Mouse (Mus musculus): ENCODE data around the gene Txndc9.

DNA sequence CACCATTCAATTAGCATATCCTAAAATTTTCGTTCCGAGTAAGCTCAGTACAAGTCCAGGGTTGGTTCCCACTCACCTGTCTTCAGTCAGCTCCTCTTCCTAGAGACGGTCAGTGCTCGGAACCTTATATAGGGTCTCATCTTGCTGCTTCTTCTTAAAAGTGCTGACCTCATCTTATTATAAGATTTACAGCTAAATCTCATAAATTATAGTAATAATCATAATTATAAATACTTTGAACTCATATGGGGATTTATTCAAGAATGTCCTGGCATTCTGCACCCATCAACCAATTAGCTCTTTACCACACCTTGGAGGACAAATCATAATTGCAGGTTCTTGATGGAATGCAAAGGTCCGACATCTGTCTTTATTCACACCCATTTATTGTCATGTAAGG is 40.0 kb downstream of the Txndc9 start, which contains the start of gene Lyg1:
- TF ChIP-seq POLR2A (IDR thresholded peaks at IDR 0.05; ENCODE audit: insufficient read depth, low read length) (no peak), CTCF (IDR thresholded peaks at IDR 0.05; ENCODE audit: low read depth, low read length) (no peak)
